Mouse (Mus musculus) megakaryocyte, embryonic 14.5 days (primary cell): ENCODE measurements around the gene Ift22. TPM values are rescaled to one million over a fixed set of nuclear protein-coding genes. Genes with fewer than 3 reads are reported as not detected.

Source experiments
- H3K27me3 ChIP-seq: replicated peaks from 2 replicates; pipeline ENCODE3; 2012; ENCODE audit warnings: inconsistent platforms
- H3K36me3 ChIP-seq: replicated peaks from 2 replicates; pipeline ENCODE3; 2012; ENCODE audit warnings: low read length, inconsistent platforms, mixed read lengths
- H3K4me1 ChIP-seq: 2 replicates; pipeline ENCODE4 v1.6.1; 2012; ENCODE audit warnings: inconsistent platforms
- H3K4me3 ChIP-seq: replicated peaks from 2 replicates; pipeline ENCODE3; 2012; ENCODE audit warnings: moderate library complexity, mild to moderate bottlenecking, inconsistent platforms
- H3K9me3 ChIP-seq: 2 replicates; pipeline ENCODE4 v1.6.1; 2012; ENCODE audit warnings: inconsistent platforms
- FLI1 ChIP-seq: IDR thresholded peaks from 2 replicates; pipeline ENCODE4 v1.6.1; 2012; ENCODE audit warnings: low read length, inconsistent platforms, mixed read lengths
- GATA1 ChIP-seq: IDR thresholded peaks from 3 replicates; pipeline ENCODE4 v1.6.1; 2012; ENCODE audit warnings: mixed read lengths, low read length, inconsistent platforms, borderline replicate concordance
- polyA plus RNA-seq: library from polyadenylated mRNA; stranded (reverse); fragments of >175 nt; gene quantifications from 2 replicates; pipeline ENCODE4 v1.2.3, GENCODE M21; 2012; ENCODE audit warnings: low replicate concordance; ENCODE audit not compliant: insufficient read depth

Ift22 gene
- polyA plus RNA-seq, 1 experiment: 14.8 TPM

- H3K9me3 ChIP-seq: peaks cover 15% of the 10 kb centered on the region
- H3K27me3 ChIP-seq: peaks cover 3% of the 10 kb centered on the region
- H3K36me3 ChIP-seq: peaks cover 1% of the 10 kb centered on the region
- H3K4me3 ChIP-seq: peak overlapping the region; percentile 73
- H3K4me1 ChIP-seq: peaks cover 43% of the 10 kb centered on the region
- no peak for TF ChIP-seq GATA1
- TF ChIP-seq FLI1: no peak
Measured at GRCm38 (mm10) chr5:136905630-136906029, 2.3 kb upstream of the Ift22 start.

- Histone ChIP-seq H3K9me3 (peaks cover 15% of the 10 kb centered on the region), H3K36me3 (peaks cover 21% of the 10 kb centered on the region), H3K4me3 (peak overlapping the region; percentile 94), H3K27me3 (no peaks in the 10 kb centered on the region), H3K4me1 (peaks cover 43% of the 10 kb centered on the region)
- TF ChIP-seq GATA1 (no peak), FLI1 (no peak)
Measured at GRCm38 (mm10) chr5:136907587-136907986, 363 bp upstream of the Ift22 start.

GRCm38 (mm10) chr5:136914183-136914582 lies 6.2 kb downstream of the Ift22 start:
- TF ChIP-seq FLI1 (no peak), GATA1 (no peak)
- Histone ChIP-seq H3K4me1 (peaks cover 14% of the 10 kb centered on the region), H3K27me3 (no peaks in the 10 kb centered on the region), H3K4me3 (no peak overlapping the region), H3K36me3 (peaks cover 55% of the 10 kb centered on the region), H3K9me3 (no peaks in the 10 kb centered on the region)

GRCm38 (mm10) chr5:136917613-136918242 lies 9.8 kb downstream of the Ift22 start:
- Histone ChIP-seq H3K9me3 (no peaks in the 10 kb centered on the region), H3K27me3 (no peaks in the 10 kb centered on the region), H3K4me1 (peaks cover 33% of the 10 kb centered on the region), H3K36me3 (peaks cover 44% of the 10 kb centered on the region), H3K4me3 (no peak overlapping the region)
- no peak for TF ChIP-seq GATA1
- no peak for TF ChIP-seq FLI1

DNA sequence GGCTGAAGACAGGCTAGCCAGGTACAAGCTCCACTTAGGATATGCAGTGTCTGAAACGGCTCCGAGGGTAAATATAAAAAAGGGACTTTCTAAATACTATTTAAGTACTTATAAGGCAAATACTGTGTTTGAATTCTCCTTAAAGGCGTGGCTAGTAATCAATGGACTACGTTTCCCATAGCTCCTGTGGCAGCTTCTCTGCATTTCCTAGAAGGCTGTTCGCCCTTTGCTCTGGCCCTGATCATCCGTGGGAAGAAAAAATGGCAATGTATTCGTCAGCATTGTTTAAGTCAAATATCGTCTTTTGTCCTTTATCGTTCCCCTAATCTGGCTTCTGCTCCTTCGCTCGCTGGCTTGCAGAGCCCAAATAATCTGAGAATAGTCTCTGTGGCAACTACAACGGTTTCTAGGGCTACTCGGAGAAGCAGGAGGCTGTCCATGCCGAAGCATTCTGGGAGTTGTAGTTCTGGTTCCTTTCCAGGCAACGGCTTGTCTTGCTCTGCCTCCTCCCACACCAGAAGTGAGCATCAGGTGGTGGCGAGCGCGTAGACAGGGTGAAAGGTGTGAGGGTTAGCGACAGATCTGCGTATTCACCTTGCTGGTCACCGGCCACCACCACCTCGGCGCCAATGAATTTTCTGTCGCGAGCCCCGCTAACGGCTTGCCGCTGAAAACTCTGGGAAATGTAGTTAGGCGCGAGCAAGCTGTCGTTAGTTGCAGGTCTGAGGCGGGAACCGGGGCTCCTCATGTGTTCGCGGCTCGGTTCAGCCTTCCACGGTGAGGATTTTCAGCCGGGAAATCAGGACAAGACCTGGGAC lies 10.9 kb downstream of the Ift22 start:
- Histone ChIP-seq H3K9me3 (no peaks in the 10 kb centered on the region), H3K4me1 (peaks cover 36% of the 10 kb centered on the region), H3K36me3 (peaks cover 40% of the 10 kb centered on the region), H3K4me3 (peak overlapping the region; percentile 99), H3K27me3 (no peaks in the 10 kb centered on the region)
- TF ChIP-seq GATA1: no peak
- no peak for TF ChIP-seq FLI1

GRCm38 (mm10) chr5:136919546-136920301 lies 11.8 kb downstream of the Ift22 start:
- H3K4me3 ChIP-seq: peak overlapping the region; percentile 99
- TF ChIP-seq GATA1 (no peak), FLI1 (no peak)

GRCm38 (mm10) chr5:136922830-136923229 lies 14.9 kb downstream of the Ift22 start:
- no peak for TF ChIP-seq GATA1
- Histone ChIP-seq H3K4me1 (peaks cover 36% of the 10 kb centered on the region), H3K9me3 (no peaks in the 10 kb centered on the region), H3K36me3 (peaks cover 57% of the 10 kb centered on the region), H3K4me3 (no peak overlapping the region), H3K27me3 (no peaks in the 10 kb centered on the region)

More at GRCm38 (mm10) chr5:136919546-136920301, 11.8 kb downstream of the Ift22 start:
- H3K36me3 ChIP-seq: peaks cover 40% of the 10 kb centered on the region
- H3K4me1 ChIP-seq: peaks cover 36% of the 10 kb centered on the region
- H3K27me3 ChIP-seq: no peaks in the 10 kb centered on the region
- H3K9me3 ChIP-seq: no peaks in the 10 kb centered on the region

GRCm38 (mm10) chr5:136923751-136924478 lies 16.0 kb downstream of the Ift22 start:
- peaks cover 31% of the 10 kb centered on the region for H3K4me1 ChIP-seq
- TF ChIP-seq GATA1 (no peak), FLI1 (no peak)
- H3K4me3 ChIP-seq: no peak overlapping the region
- peaks cover 60% of the 10 kb centered on the region for H3K36me3 ChIP-seq
- no peaks in the 10 kb centered on the region for H3K9me3 ChIP-seq
- no peaks in the 10 kb centered on the region for H3K27me3 ChIP-seq

DNA sequence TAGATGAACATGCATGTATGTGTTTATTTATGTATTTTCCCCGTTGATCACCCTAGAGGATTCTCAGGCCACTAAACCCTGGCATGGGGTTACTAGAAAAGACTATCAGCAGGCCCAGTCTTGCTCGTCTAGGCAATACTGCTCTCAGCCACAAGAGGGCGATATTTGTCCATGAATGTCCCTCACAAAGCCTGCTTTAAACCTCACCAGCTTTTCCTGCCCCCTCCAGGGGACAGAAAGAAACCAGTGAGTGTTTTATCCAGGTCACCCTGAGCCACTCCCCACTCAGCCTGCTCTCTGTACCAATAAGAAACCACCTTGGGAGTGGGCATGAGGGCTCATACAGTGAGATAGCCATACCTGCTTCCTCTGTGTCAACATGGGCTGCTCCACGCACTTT lies 21.1 kb downstream of the Ift22 start:
- TF ChIP-seq FLI1 (no peak), GATA1 (no peak)
- H3K4me3 ChIP-seq: no peak overlapping the region
- peaks cover 3% of the 10 kb centered on the region; the same call in 1 of the 2 replicates for H3K4me1 ChIP-seq
- H3K27me3 ChIP-seq: no peaks in the 10 kb centered on the region
- no peaks in the 10 kb centered on the region for H3K9me3 ChIP-seq
- peaks cover 87% of the 10 kb centered on the region for H3K36me3 ChIP-seq
